Mouse (Mus musculus): ENCODE data around the gene Dynlt1b. TPM values are rescaled to one million over a fixed set of nuclear protein-coding genes. Genes with fewer than 3 reads are reported as not detected.
"Not testable (repeated sequence)": the region's sequence is repeated elsewhere in the genome, so short reads cannot be mapped to it uniquely, and the experiment has no call there.

Dynlt1b gene
- total and polyA plus RNA-seq, 2 experiments: 37.4 to 56.6 TPM

DNA sequence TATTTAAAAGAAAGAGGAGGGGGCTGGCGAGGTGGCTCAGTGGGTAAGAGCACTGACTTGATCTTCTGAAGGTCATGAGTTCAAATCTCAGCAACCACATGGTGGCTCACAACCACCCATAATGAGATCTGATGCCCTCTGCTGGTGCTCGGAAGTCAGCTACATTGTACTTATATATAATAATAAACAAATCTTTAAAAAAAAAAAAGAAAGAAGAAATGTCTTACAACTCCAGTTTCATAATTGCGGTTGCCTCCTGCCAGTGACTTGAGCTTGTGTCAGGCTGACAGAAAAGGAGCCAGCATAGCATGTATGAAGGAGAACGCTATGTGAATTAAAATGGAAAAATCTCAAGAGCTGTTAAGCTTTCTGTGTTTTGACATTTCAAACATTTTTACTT, 2.5 kb downstream of the Dynlt1b start:
- not testable (repeated sequence) for H3K27ac ChIP-seq (replicated peaks; ENCODE audit: insufficient read depth, low read depth, low read length); DNase-seq (ENCODE audit: extremely low read depth, low read depth, low spot score)
- 90% methylated on average over 3 of the region's 4 CpGs for WGBS

GRCm38 (mm10) chr17:6433691-6434090, 3.8 kb downstream of the Dynlt1b start:
- not testable (repeated sequence) for H3K4me1 ChIP-seq (ENCODE audit: control insufficient read depth, insufficient read depth, low read length); DNase-seq (ENCODE audit: extremely low read depth, low read depth, low spot score); H3K36me3 ChIP-seq (ENCODE audit: control insufficient read depth, insufficient read depth, low read length); H3K27ac ChIP-seq (replicated peaks; ENCODE audit: insufficient read depth, low read depth, low read length); H3K9ac ChIP-seq (ENCODE audit: low read depth, low read length); H3K27me3 ChIP-seq (ENCODE audit: control insufficient read depth, insufficient read depth, low read length); H3K79me2 ChIP-seq (ENCODE audit: control insufficient read depth, insufficient read depth, low read length); H3K4me3 ChIP-seq (ENCODE audit: insufficient read depth, low read depth, low read length)
- WGBS: 84% methylated on average over 3 of the region's 3 CpGs

More for the DNA sequence above, 2.5 kb downstream of the Dynlt1b start:
- H3K27me3 ChIP-seq (ENCODE audit: control insufficient read depth, insufficient read depth, low read length); H3K79me2 ChIP-seq (ENCODE audit: control insufficient read depth, insufficient read depth, low read length); H3K36me3 ChIP-seq (ENCODE audit: control insufficient read depth, insufficient read depth, low read length); H3K4me3 ChIP-seq (ENCODE audit: insufficient read depth, low read depth, low read length); H3K4me1 ChIP-seq (ENCODE audit: control insufficient read depth, insufficient read depth, low read length); H3K9ac ChIP-seq (ENCODE audit: low read depth, low read length): not testable (repeated sequence)

GRCm38 (mm10) chr17:6438080-6438479, 8.2 kb downstream of the Dynlt1b start:
- not testable (repeated sequence) for H3K27ac ChIP-seq (replicated peaks; ENCODE audit: insufficient read depth, low read depth, low read length); DNase-seq (ENCODE audit: extremely low read depth, low read depth, low spot score); H3K27me3 ChIP-seq (ENCODE audit: control insufficient read depth, insufficient read depth, low read length); H3K4me1 ChIP-seq (ENCODE audit: control insufficient read depth, insufficient read depth, low read length); H3K36me3 ChIP-seq (ENCODE audit: control insufficient read depth, insufficient read depth, low read length); H3K9ac ChIP-seq (ENCODE audit: low read depth, low read length); H3K4me3 ChIP-seq (ENCODE audit: insufficient read depth, low read depth, low read length); H3K79me2 ChIP-seq (ENCODE audit: control insufficient read depth, insufficient read depth, low read length)
- 86% methylated on average over 6 of the region's 6 CpGs for WGBS

DNA sequence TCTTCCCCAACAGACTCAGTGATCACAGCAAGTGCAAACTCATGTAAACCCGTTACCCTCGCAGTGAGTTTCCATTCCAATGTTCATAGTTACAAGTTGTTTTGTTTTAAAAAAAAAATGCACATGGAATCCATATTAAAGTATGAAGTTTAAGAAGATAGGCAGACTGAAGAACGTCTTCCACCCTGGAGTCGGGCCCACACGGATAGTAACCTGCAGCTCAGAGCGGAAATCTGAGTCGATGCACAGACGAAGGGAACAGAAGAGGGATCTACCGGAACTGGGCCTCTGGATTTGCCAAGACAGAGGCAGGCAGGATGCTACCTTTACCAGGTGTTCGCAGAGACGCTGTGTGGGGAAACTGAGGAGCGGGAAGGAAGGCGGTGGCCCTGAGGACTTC, 10.0 kb downstream of the Dynlt1b start:
- not testable (repeated sequence) for DNase-seq (ENCODE audit: extremely low read depth, low read depth, low spot score); H3K9ac ChIP-seq (ENCODE audit: low read depth, low read length); H3K4me1 ChIP-seq (ENCODE audit: control insufficient read depth, insufficient read depth, low read length)

DNA sequence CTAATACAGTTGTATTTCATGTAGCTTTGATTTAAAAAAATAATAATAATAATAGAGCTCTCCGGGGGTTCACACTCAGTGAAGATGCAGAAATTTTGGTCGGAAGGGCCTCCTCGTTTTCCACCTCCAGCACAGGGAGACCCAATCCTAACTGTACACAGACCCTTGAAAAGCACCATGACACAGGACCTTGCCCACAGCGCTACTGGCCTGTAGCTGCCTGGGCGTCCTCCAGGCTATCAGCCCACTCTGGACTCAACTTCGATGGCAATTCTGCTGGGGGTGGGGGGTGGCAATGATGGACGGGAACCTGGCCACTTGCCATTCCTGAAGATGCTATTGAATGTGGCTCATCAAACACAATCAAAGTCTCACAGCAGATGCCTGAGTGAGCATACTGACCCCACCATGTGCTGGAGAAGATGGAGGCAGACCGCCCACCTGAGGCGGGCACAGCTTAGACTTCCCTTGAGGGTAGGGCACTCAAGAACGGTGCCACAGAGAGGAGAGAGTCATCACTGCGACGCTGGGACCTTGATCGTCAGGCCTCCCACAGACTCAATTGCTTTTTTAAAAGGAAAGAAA, 10.7 kb downstream of the Dynlt1b start:
- 91% methylated on average over 13 of the region's 13 CpGs for WGBS
- not testable (repeated sequence) for H3K27me3 ChIP-seq (ENCODE audit: control insufficient read depth, insufficient read depth, low read length); DNase-seq (ENCODE audit: extremely low read depth, low read depth, low spot score); H3K4me3 ChIP-seq (ENCODE audit: insufficient read depth, low read depth, low read length); H3K9ac ChIP-seq (ENCODE audit: low read depth, low read length); H3K79me2 ChIP-seq (ENCODE audit: control insufficient read depth, insufficient read depth, low read length); H3K36me3 ChIP-seq (ENCODE audit: control insufficient read depth, insufficient read depth, low read length); H3K4me1 ChIP-seq (ENCODE audit: control insufficient read depth, insufficient read depth, low read length); H3K27ac ChIP-seq (replicated peaks; ENCODE audit: insufficient read depth, low read depth, low read length)

More for the DNA sequence above, 10.0 kb downstream of the Dynlt1b start:
- H3K79me2 ChIP-seq (ENCODE audit: control insufficient read depth, insufficient read depth, low read length); H3K36me3 ChIP-seq (ENCODE audit: control insufficient read depth, insufficient read depth, low read length); H3K4me3 ChIP-seq (ENCODE audit: insufficient read depth, low read depth, low read length); H3K27ac ChIP-seq (replicated peaks; ENCODE audit: insufficient read depth, low read depth, low read length); H3K27me3 ChIP-seq (ENCODE audit: control insufficient read depth, insufficient read depth, low read length): not testable (repeated sequence)
- WGBS: 97% methylated on average over 11 of the region's 13 CpGs

DNA sequence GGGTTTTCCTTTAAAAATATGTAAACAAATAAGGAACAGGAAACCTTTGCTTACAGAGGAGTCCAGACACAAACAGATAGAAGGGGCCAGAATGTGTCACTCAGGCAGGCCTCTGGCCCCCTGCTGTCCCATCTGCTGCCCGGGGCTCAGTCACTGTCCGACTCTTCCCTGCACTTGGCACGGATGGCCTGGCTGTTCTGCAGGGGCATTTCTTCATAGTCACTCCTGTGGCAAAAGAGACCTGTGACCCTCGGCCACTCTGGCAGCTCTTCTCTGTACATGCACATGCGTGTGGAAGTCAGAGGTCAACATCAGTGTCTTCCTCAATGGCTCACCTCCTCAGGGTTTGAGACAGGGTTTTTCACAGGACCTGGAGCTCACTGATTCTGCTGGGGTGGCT, 11.3 kb downstream of the Dynlt1b start:
- H3K9ac ChIP-seq (ENCODE audit: low read depth, low read length); DNase-seq (ENCODE audit: extremely low read depth, low read depth, low spot score); H3K4me3 ChIP-seq (ENCODE audit: insufficient read depth, low read depth, low read length); H3K4me1 ChIP-seq (ENCODE audit: control insufficient read depth, insufficient read depth, low read length); H3K27ac ChIP-seq (replicated peaks; ENCODE audit: insufficient read depth, low read depth, low read length); H3K27me3 ChIP-seq (ENCODE audit: control insufficient read depth, insufficient read depth, low read length); H3K36me3 ChIP-seq (ENCODE audit: control insufficient read depth, insufficient read depth, low read length); H3K79me2 ChIP-seq (ENCODE audit: control insufficient read depth, insufficient read depth, low read length): not testable (repeated sequence)
- WGBS: 87% methylated on average over 5 of the region's 5 CpGs

DNA sequence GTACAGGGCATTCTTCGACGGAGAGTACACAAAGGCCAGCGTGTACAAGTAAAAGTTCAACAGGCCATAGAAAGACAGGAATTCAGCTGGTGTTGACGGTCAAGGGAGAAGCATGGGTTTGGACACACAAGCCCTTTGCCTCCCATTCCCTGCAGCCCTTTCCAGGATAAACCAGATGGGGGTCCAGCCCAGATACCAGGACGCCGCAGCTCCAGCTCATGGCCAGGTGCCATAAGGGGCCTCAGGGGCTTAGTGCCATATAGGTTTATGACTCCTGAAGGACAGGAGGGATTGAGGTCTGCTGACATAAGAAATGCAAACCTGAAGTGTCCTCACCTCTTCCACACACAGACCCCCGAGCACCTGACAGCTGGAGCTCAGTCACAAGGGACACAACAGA, 12.6 kb downstream of the Dynlt1b start:
- H3K27me3 ChIP-seq (ENCODE audit: control insufficient read depth, insufficient read depth, low read length); H3K79me2 ChIP-seq (ENCODE audit: control insufficient read depth, insufficient read depth, low read length); DNase-seq (ENCODE audit: extremely low read depth, low read depth, low spot score); H3K36me3 ChIP-seq (ENCODE audit: control insufficient read depth, insufficient read depth, low read length); H3K9ac ChIP-seq (ENCODE audit: low read depth, low read length); H3K4me3 ChIP-seq (ENCODE audit: insufficient read depth, low read depth, low read length); H3K4me1 ChIP-seq (ENCODE audit: control insufficient read depth, insufficient read depth, low read length); H3K27ac ChIP-seq (replicated peaks; ENCODE audit: insufficient read depth, low read depth, low read length): not testable (repeated sequence)
- 83% methylated on average over 7 of the region's 7 CpGs for WGBS

GRCm38 (mm10) chr17:6445794-6446587, 16.1 kb downstream of the Dynlt1b start:
- not testable (repeated sequence) for H3K27ac ChIP-seq (replicated peaks; ENCODE audit: insufficient read depth, low read depth, low read length); H3K9ac ChIP-seq (ENCODE audit: low read depth, low read length); H3K36me3 ChIP-seq (ENCODE audit: control insufficient read depth, insufficient read depth, low read length); H3K4me1 ChIP-seq (ENCODE audit: control insufficient read depth, insufficient read depth, low read length); H3K79me2 ChIP-seq (ENCODE audit: control insufficient read depth, insufficient read depth, low read length); H3K27me3 ChIP-seq (ENCODE audit: control insufficient read depth, insufficient read depth, low read length); DNase-seq (ENCODE audit: extremely low read depth, low read depth, low spot score); H3K4me3 ChIP-seq (ENCODE audit: insufficient read depth, low read depth, low read length)
- 57% methylated on average over 14 of the region's 16 CpGs for WGBS

GRCm38 (mm10) chr17:6448293-6448692, 18.4 kb downstream of the Dynlt1b start:
- not testable (repeated sequence) for H3K9ac ChIP-seq (ENCODE audit: low read depth, low read length); DNase-seq (ENCODE audit: extremely low read depth, low read depth, low spot score); H3K27ac ChIP-seq (replicated peaks; ENCODE audit: insufficient read depth, low read depth, low read length); H3K27me3 ChIP-seq (ENCODE audit: control insufficient read depth, insufficient read depth, low read length); H3K36me3 ChIP-seq (ENCODE audit: control insufficient read depth, insufficient read depth, low read length); H3K4me1 ChIP-seq (ENCODE audit: control insufficient read depth, insufficient read depth, low read length); H3K4me3 ChIP-seq (ENCODE audit: insufficient read depth, low read depth, low read length); H3K79me2 ChIP-seq (ENCODE audit: control insufficient read depth, insufficient read depth, low read length)
- 36% methylated on average over 8 of the region's 8 CpGs for WGBS
